Mouse (Mus musculus): ENCODE measurements around the gene Miox. TPM values are rescaled to one million over a fixed set of nuclear protein-coding genes. Genes with fewer than 3 reads are reported as not detected.
A peak's percentile ranks its signal among the peaks of the same experiment; 100 is the strongest.

The Miox gene
- polyA plus RNA-seq, 1 experiment from 2014 or later, result 119 TPM

GRCm38 (mm10) chr15:89372068-89372467, 37.9 kb downstream of the Miox start:
- DNase-seq (ENCODE audit: low spot score) (no peak), ATAC-seq (replicated peaks; ENCODE audit: low FRiP score, low read depth) (no peak)
- Histone ChIP-seq H3K9ac (ENCODE audit: low read depth, low read length) (no peak overlapping the region), H3K4me3 (replicated peaks; ENCODE audit: low read depth, low read length) (no peak overlapping the region), H3K4me2 (ENCODE audit: low read length) (no peak overlapping the region), H3K9me3 (replicated peaks; ENCODE audit: low read length) (no peaks in the 10 kb centered on the region), H3K27ac (no peak overlapping the region), H3K27me3 (ENCODE audit: insufficient read depth, low read length) (peaks cover 3% of the 10 kb centered on the region; the same call in 1 of the 2 replicates), H3K4me1 (replicated peaks; ENCODE audit: insufficient read depth, low read length) (peaks cover 14% of the 10 kb centered on the region), H3K36me3 (ENCODE audit: insufficient read depth, low read length) (peaks cover 49% of the 10 kb centered on the region)
- TF ChIP-seq CTCF (IDR thresholded peaks at IDR 0.05; ENCODE audit: low read depth), result no peak
- 86% methylated on average over 13 of the region's 13 CpGs for WGBS

GRCm38 (mm10) chr15:89372536-89372935, 38.3 kb downstream of the Miox start:
- H3K36me3 ChIP-seq (ENCODE audit: insufficient read depth, low read length), result peaks cover 44% of the 10 kb centered on the region
- no peaks in the 10 kb centered on the region for H3K9me3 ChIP-seq (replicated peaks; ENCODE audit: low read length)
- peaks cover 18% of the 10 kb centered on the region for H3K4me1 ChIP-seq (replicated peaks; ENCODE audit: insufficient read depth, low read length)
- 71% methylated on average over 7 of the region's 7 CpGs for WGBS
- H3K4me3 ChIP-seq (replicated peaks; ENCODE audit: low read depth, low read length), result no peak overlapping the region; the same call in 1 of the 2 replicates
- H3K4me2 ChIP-seq (ENCODE audit: low read length), result peak overlapping the region; percentile 88
- H3K27ac ChIP-seq, result no peak overlapping the region
- DNase-seq (ENCODE audit: low spot score) (no peak), ATAC-seq (replicated peaks; ENCODE audit: low FRiP score, low read depth) (no peak)
- no peak overlapping the region for H3K9ac ChIP-seq (ENCODE audit: low read depth, low read length)
- TF ChIP-seq CTCF (IDR thresholded peaks at IDR 0.05; ENCODE audit: low read depth), result no peak
- H3K27me3 ChIP-seq (ENCODE audit: insufficient read depth, low read length), result peaks cover 8% of the 10 kb centered on the region

DNA sequence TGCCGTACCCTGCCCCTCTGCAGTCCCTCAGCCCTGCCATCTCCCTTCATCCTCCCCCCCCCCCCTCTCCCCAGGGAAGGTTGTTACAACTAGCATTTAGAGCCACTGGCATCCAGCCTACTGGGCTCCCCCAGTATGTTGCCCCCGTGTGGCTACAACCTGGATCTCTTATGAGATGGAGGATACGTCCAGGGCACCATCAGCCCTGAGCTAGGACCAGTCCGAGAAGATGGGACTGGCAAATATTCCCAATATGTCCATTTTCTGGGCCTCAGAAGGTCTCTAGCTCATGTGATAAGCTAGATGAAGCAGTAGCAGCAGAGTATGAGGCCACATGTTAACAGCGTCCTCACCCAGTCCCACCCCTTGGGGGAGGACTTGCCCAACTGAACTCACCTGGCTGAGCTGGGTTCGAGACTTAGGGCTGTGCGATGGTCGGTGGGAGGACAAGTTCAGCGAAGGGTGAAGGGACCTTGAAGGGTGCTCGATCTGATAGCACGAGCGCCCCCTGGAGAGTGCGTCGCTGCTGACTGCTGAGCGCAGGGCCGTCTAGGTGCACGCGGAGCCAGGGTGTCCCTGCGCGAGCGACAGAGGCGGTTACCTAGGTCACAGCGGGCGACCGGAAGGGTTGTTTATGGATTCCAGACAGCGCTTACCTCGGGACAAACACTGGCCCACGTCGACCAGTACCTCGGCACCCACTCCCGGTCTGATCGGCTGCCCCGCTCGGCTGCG, 39.0 kb downstream of the Miox start:
- Histone ChIP-seq H3K4me3 (replicated peaks; ENCODE audit: low read depth, low read length) (peak overlapping the region; percentile 53), H3K4me2 (ENCODE audit: low read length) (peak overlapping the region; percentile 88), H3K36me3 (ENCODE audit: insufficient read depth, low read length) (peaks cover 38% of the 10 kb centered on the region), H3K4me1 (replicated peaks; ENCODE audit: insufficient read depth, low read length) (peaks cover 19% of the 10 kb centered on the region), H3K9ac (ENCODE audit: low read depth, low read length) (peak overlapping the region; percentile 72), H3K9me3 (replicated peaks; ENCODE audit: low read length) (no peaks in the 10 kb centered on the region), H3K27ac (peak overlapping the region; percentile 92), H3K27me3 (ENCODE audit: insufficient read depth, low read length) (peaks cover 15% of the 10 kb centered on the region)
- ATAC-seq (replicated peaks; ENCODE audit: low FRiP score, low read depth) (peak; percentile 86), DNase-seq (ENCODE audit: low spot score) (peak; percentile 89)
- TF ChIP-seq CTCF (IDR thresholded peaks at IDR 0.05; ENCODE audit: low read depth), result peak; percentile 52; the same call in 1 of the 2 replicates
- WGBS, result 1% methylated on average over 35 of the region's 35 CpGs

- Histone ChIP-seq H3K27ac (peak within 1 kb of the TSS; percentile 92), H3K27me3 (ENCODE audit: insufficient read depth, low read length) (peaks cover 20% of the 10 kb centered on the region), H3K4me3 (replicated peaks; ENCODE audit: low read depth, low read length) (peak within 1 kb of the TSS; percentile 53), H3K36me3 (ENCODE audit: insufficient read depth, low read length) (peaks cover 32% of the 10 kb centered on the region), H3K4me2 (ENCODE audit: low read length) (peak within 1 kb of the TSS; percentile 88), H3K9me3 (replicated peaks; ENCODE audit: low read length) (no peaks in the 10 kb centered on the region), H3K4me1 (replicated peaks; ENCODE audit: insufficient read depth, low read length) (peaks cover 25% of the 10 kb centered on the region), H3K9ac (ENCODE audit: low read depth, low read length) (peak within 1 kb of the TSS; percentile 72)
- DNase-seq (ENCODE audit: low spot score) (peak; percentile 92), ATAC-seq (replicated peaks; ENCODE audit: low FRiP score, low read depth) (peak; percentile 77)
- WGBS, result 0% methylated on average over 35 of the region's 42 CpGs
- TF ChIP-seq CTCF (IDR thresholded peaks at IDR 0.05; ENCODE audit: low read depth), result peak; percentile 83
Measured at GRCm38 (mm10) chr15:89373762-89374248, 39.6 kb downstream of the Miox start, which contains the start of gene Sco2. Gene Sco2, minus strand, starts transcription at chr15:89373846.

- ATAC-seq (replicated peaks; ENCODE audit: low FRiP score, low read depth) (no peak), DNase-seq (ENCODE audit: low spot score) (no peak)
- Histone ChIP-seq H3K27ac (peak overlapping the region; percentile 92; the same call in 1 of the 2 replicates), H3K36me3 (ENCODE audit: insufficient read depth, low read length) (peaks cover 27% of the 10 kb centered on the region), H3K27me3 (ENCODE audit: insufficient read depth, low read length) (peaks cover 25% of the 10 kb centered on the region), H3K4me3 (replicated peaks; ENCODE audit: low read depth, low read length) (peak overlapping the region; percentile 53), H3K4me1 (replicated peaks; ENCODE audit: insufficient read depth, low read length) (peaks cover 30% of the 10 kb centered on the region), H3K9me3 (replicated peaks; ENCODE audit: low read length) (no peaks in the 10 kb centered on the region), H3K9ac (ENCODE audit: low read depth, low read length) (peak overlapping the region; percentile 72), H3K4me2 (ENCODE audit: low read length) (peak overlapping the region; percentile 88)
- TF ChIP-seq CTCF (IDR thresholded peaks at IDR 0.05; ENCODE audit: low read depth), result no peak
- WGBS, result 40% methylated on average over 9 of the region's 9 CpGs
Measured at GRCm38 (mm10) chr15:89374340-89374739, 40.1 kb downstream of the Miox start.

GRCm38 (mm10) chr15:89374801-89375534, 40.8 kb downstream of the Miox start:
- H3K9me3 ChIP-seq (replicated peaks; ENCODE audit: low read length), result no peaks in the 10 kb centered on the region
- H3K27ac ChIP-seq, result no peak overlapping the region
- WGBS, result 88% methylated on average over 17 of the region's 17 CpGs
- no peak overlapping the region; the same call in 1 of the 2 replicates for H3K4me3 ChIP-seq (replicated peaks; ENCODE audit: low read depth, low read length)
- H3K9ac ChIP-seq (ENCODE audit: low read depth, low read length), result no peak overlapping the region
- peaks cover 31% of the 10 kb centered on the region for H3K27me3 ChIP-seq (ENCODE audit: insufficient read depth, low read length)
- no peak for TF ChIP-seq CTCF (IDR thresholded peaks at IDR 0.05; ENCODE audit: low read depth)
- peaks cover 21% of the 10 kb centered on the region for H3K36me3 ChIP-seq (ENCODE audit: insufficient read depth, low read length)
- no peak for DNase-seq (ENCODE audit: low spot score)
- H3K4me2 ChIP-seq (ENCODE audit: low read length), result no peak overlapping the region; the same call in 1 of the 2 replicates
- ATAC-seq (replicated peaks; ENCODE audit: low FRiP score, low read depth), result no peak
- peaks cover 33% of the 10 kb centered on the region for H3K4me1 ChIP-seq (replicated peaks; ENCODE audit: insufficient read depth, low read length)

All from kidney, postnatal 0 days (tissue).